Mouse (Mus musculus) brain, embryonic 14.5 days (tissue): ENCODE results near the gene Rbms2.

ENCODE experiments used
- CTCF ChIP-seq: fragments of 200-500 bp; IDR thresholded peaks from 2 replicates; pipeline ENCODE4 v1.5.1; 2012; ENCODE audit warnings: inconsistent platforms, mild to moderate bottlenecking, moderate library complexity, borderline replicate concordance; ENCODE audit not compliant: insufficient read depth, insufficient read length; ENCODE audit errors: extremely low read depth
- POLR2A ChIP-seq: fragments of 200-500 bp; IDR thresholded peaks from 2 replicates; pipeline ENCODE4 v1.6.1; 2012; ENCODE audit warnings: mild to moderate bottlenecking, inconsistent platforms, borderline replicate concordance; ENCODE audit not compliant: poor library complexity, insufficient read depth, insufficient read length, severe bottlenecking; ENCODE audit errors: extremely low read depth

GRCm38 (mm10) chr10:128084160-128084559 lies 95.9 kb downstream of the Rbms2 start:
- TF ChIP-seq POLR2A (no peak), CTCF (no peak)
